9 mouse cellular contexts compared by ENCODE assay signal in genomic region chr3:152308485-152309249, GRCm38 (mm10). TPM values are rescaled to one million over a fixed set of nuclear protein-coding genes. Genes with fewer than 3 reads are reported as not detected.
A peak's percentile ranks its signal among the peaks of the same experiment; 100 is the strongest.
DNase-seq lines count a peak whose midpoint lies in the region; ATAC-seq and TF ChIP-seq lines count a peak whose summit lies in the region.
"Had no signal": no experiment of that assay in that cellular context is flagged by ENCODE, and none has a peak within 500 bp of the region (broad histone marks: within the 10 kb centered on the region; RNA-seq: fewer than 3 reads in every experiment).

No protein-coding gene starts in this region.

- no peak overlapping the region for H3K9ac ChIP-seq in liver, embryonic 14.5 days (replicated peaks)

- no peak overlapping the region for H3K4me2 ChIP-seq in liver, embryonic 14.5 days (ENCODE audit: low read depth)

- no peak overlapping the region for H3K4me3 ChIP-seq in heart, embryonic 10.5 days
- no peak overlapping the region for H3K4me3 ChIP-seq in liver, embryonic 14.5 days (ENCODE audit: insufficient read depth in 1 of 2, low read depth in 2 of 2, low read length in 2 of 2)

- no peaks in the 10 kb centered on the region for H3K9me3 ChIP-seq in heart, embryonic 10.5 days
- no peaks in the 10 kb centered on the region for H3K9me3 ChIP-seq in liver, embryonic 14.5 days (ENCODE audit: control insufficient read depth, low read length)

- H3K27me3 ChIP-seq in heart, embryonic 10.5 days (ENCODE audit: insufficient read depth, poor library complexity, severe bottlenecking) = no peaks in the 10 kb centered on the region
- H3K27me3 ChIP-seq in liver, embryonic 14.5 days (ENCODE audit: control insufficient read depth, insufficient read depth, low read length) = no peaks in the 10 kb centered on the region

- TF ChIP-seq EP300 in liver, embryonic 14.5 days (IDR thresholded peaks at IDR 0.05; ENCODE audit: low read depth) = 0 out of 2 replicates have a peak, but pooled peaks have one; percentile 12

- ATAC-seq in liver, embryonic 14.5 days (ENCODE audit: insufficient read depth) = peak; percentile 61

- H3K4me1 ChIP-seq in heart, embryonic 10.5 days = peaks cover 74% of the 10 kb centered on the region
- H3K4me1 ChIP-seq in liver, embryonic 14.5 days (replicated peaks; ENCODE audit: control insufficient read depth in 2 of 2, insufficient read depth in 2 of 2, low read length in 1 of 2) = peaks cover 0 to 18% of the 10 kb centered on the region in 2 experiments; a peak in 3 of 4 replicates

- TF ChIP-seq CTCF in liver, embryonic 14.5 days (IDR thresholded peaks at IDR 0.05; ENCODE audit: low read depth) = no peak

- peak; percentile 14 to 78 for DNase-seq in urinary bladder, adult 18-20 months (ENCODE audit: low spot score in 2 of 2)
- no peak for DNase-seq in urinary bladder, postnatal 10 days (ENCODE audit: low spot score)
- peak; percentile 90 for DNase-seq in heart, embryonic 10.5 days (ENCODE audit: low spot score)
- DNase-seq in liver, embryonic 14.5 days (ENCODE audit: low read depth in 3 of 3, low spot score in 3 of 3) = peak in 2 of 3 experiments; percentile 7 to 16
- DNase-seq in yolk sac, embryonic 10.5 days (ENCODE audit: low spot score) = peak; percentile 85
- DNase-seq in thymus, postnatal 10 days (ENCODE audit: low spot score in 2 of 2) = no peak
- DNase-seq in frontal cortex, adult 2 months (ENCODE audit: extremely low spot score in 1 of 2, low spot score in 1 of 2) = no peak
- no peak for DNase-seq in spleen, adult 12 weeks (ENCODE audit: low spot score)

- peak overlapping the region; percentile 86 for H3K27ac ChIP-seq in heart, embryonic 10.5 days
- H3K27ac ChIP-seq in liver, embryonic 14.5 days = no peak overlapping the region
- H3K27ac ChIP-seq: macrophage had no signal

- H3K36me3 ChIP-seq in heart, embryonic 10.5 days = peaks cover 9% of the 10 kb centered on the region
- H3K36me3 ChIP-seq in liver, embryonic 14.5 days (replicated peaks; ENCODE audit: control insufficient read depth, insufficient read depth, low read depth) = no peaks in the 10 kb centered on the region

- WGBS in heart, embryonic 10.5 days = 11% methylated on average over 10 of the region's 10 CpGs
- WGBS in liver, embryonic 14.5 days (ENCODE audit: insufficient replicate concordance) = 34% methylated on average over 10 of the region's 10 CpGs

RNA-seq across cellular contexts. Expression of gene Miga1, which starts 31.5 kb away (rescaled TPM):
- 14.5 and 18.4 TPM in 2 replicates for polyA plus RNA-seq in heart, embryonic 10.5 days (2016; fragmentation: Nextera tagmentation; extraction: Ambion mirVana)
- 2.3 and 3.4 TPM in 2 replicates for polyA plus RNA-seq in liver, embryonic 14.5 days (2012; rRNA removed)
- 3.0 and 4.4 TPM in 2 replicates for polyA plus RNA-seq in liver, embryonic 14.5 days (2014; fragmentation: Nextera tagmentation; extraction: Ambion mirVana)
- polyA plus RNA-seq in frontal cortex, adult 2 months (2012; rRNA removed) = 42.3 and 47.2 TPM in 2 replicates

RNA-seq across cellular contexts. Expression of gene Usp33, which starts 37.6 kb away (rescaled TPM):
- polyA plus RNA-seq in heart, embryonic 10.5 days (2016; fragmentation: Nextera tagmentation; extraction: Ambion mirVana) = 36.2 and 37.6 TPM in 2 replicates
- polyA plus RNA-seq in liver, embryonic 14.5 days (2012; rRNA removed) = 11.7 and 18.5 TPM in 2 replicates
- polyA plus RNA-seq in liver, embryonic 14.5 days (2014; fragmentation: Nextera tagmentation; extraction: Ambion mirVana) = 23.1 and 24.8 TPM in 2 replicates
- 89.1 and 99.5 TPM in 2 replicates for polyA plus RNA-seq in frontal cortex, adult 2 months (2012; rRNA removed)

RNA-seq across cellular contexts. Expression of gene Nexn, which starts 42.5 kb away (rescaled TPM):
- 102 and 155 TPM in 2 replicates for polyA plus RNA-seq in heart, embryonic 10.5 days (2016; fragmentation: Nextera tagmentation; extraction: Ambion mirVana)
- polyA plus RNA-seq in liver, embryonic 14.5 days (2012; rRNA removed) = 0.10 and 0.25 TPM in 2 replicates
- polyA plus RNA-seq in liver, embryonic 14.5 days (2014; fragmentation: Nextera tagmentation; extraction: Ambion mirVana) = 0.30 and 0.69 TPM in 2 replicates
- 1.6 and 2.0 TPM in 2 replicates for polyA plus RNA-seq in frontal cortex, adult 2 months (2012; rRNA removed)

Comparison
In these comparisons a context has a peak if more than half of its experiments do, and no peak if none do; other contexts are left out.
1. DNase-seq: peak in urinary bladder, adult 18-20 months (2 of 2), heart, embryonic 10.5 days (single experiment), liver, embryonic 14.5 days (2 of 3) and yolk sac, embryonic 10.5 days (single experiment); none in urinary bladder, postnatal 10 days (single experiment), thymus, postnatal 10 days (0 of 2), frontal cortex, adult 2 months (0 of 2) and spleen, adult 12 weeks (single experiment).
2. RNA of gene Nexn, which starts 42.5 kb away (polyA plus RNA-seq): 102 to 155 TPM in heart, embryonic 10.5 days; 1.6 to 2.0 TPM in frontal cortex, adult 2 months and 0.10 to 0.69 TPM in liver, embryonic 14.5 days; every median in the first group is over 10 times any median in the second.